Mouse (Mus musculus) left cerebral cortex, adult 9 months (tissue): Measurements from ENCODE around the gene Slc22a14.
A peak's percentile ranks its signal among the peaks of the same experiment; 100 is the strongest.
"Not testable (repeated sequence)": the region's sequence is repeated elsewhere in the genome, so short reads cannot be mapped to it uniquely, and the experiment has no call there.

Source experiments
- DNase-seq, 2 experiments: peaks; one replicate each; pipeline ENCODE4 v3.0.0; 2022; ENCODE audit warnings: low spot score in 2 of 2

Slc22a14 gene

GRCm38 (mm10) chr9:119260825-119261224 is 104.5 kb downstream of the Slc22a14 start:
- no peak for DNase-seq

GRCm38 (mm10) chr9:119258785-119259184 is 106.6 kb downstream of the Slc22a14 start:
- no peak for DNase-seq

GRCm38 (mm10) chr9:119258128-119258527 is 107.2 kb downstream of the Slc22a14 start:
- DNase-seq, result no peak

- no peak for DNase-seq
Measured at GRCm38 (mm10) chr9:119256161-119256560, 109.2 kb downstream of the Slc22a14 start.

- no peak for DNase-seq
Measured at GRCm38 (mm10) chr9:119255096-119255495, 110.3 kb downstream of the Slc22a14 start.

GRCm38 (mm10) chr9:119254187-119254586 is 111.2 kb downstream of the Slc22a14 start:
- no peak for DNase-seq

GRCm38 (mm10) chr9:119247996-119248395 is 117.4 kb downstream of the Slc22a14 start:
- DNase-seq, result no peak

- DNase-seq, result no peak
Measured at GRCm38 (mm10) chr9:119246826-119247225, 118.5 kb downstream of the Slc22a14 start.

GRCm38 (mm10) chr9:119243981-119244380 is 121.4 kb downstream of the Slc22a14 start:
- DNase-seq, result no peak

- DNase-seq, result no peak
Measured at GRCm38 (mm10) chr9:119241169-119241865, 124.0 kb downstream of the Slc22a14 start.

GRCm38 (mm10) chr9:119240286-119240997 is 124.9 kb downstream of the Slc22a14 start:
- peak in 1 of 2 experiments; percentile 21 for DNase-seq

- no peak for DNase-seq
Measured at GRCm38 (mm10) chr9:119239274-119239673, 126.1 kb downstream of the Slc22a14 start.

- DNase-seq, result no peak
Measured at GRCm38 (mm10) chr9:119238796-119239195, 126.6 kb downstream of the Slc22a14 start.

GRCm38 (mm10) chr9:119231552-119231951 is 133.8 kb downstream of the Slc22a14 start:
- no peak for DNase-seq

- DNase-seq, result no peak
Measured at GRCm38 (mm10) chr9:119230829-119231228, 134.5 kb downstream of the Slc22a14 start.

- no peak for DNase-seq
Measured at GRCm38 (mm10) chr9:119220249-119220648, 145.1 kb downstream of the Slc22a14 start.

- no peak for DNase-seq
Measured at GRCm38 (mm10) chr9:119219667-119220066, 145.7 kb downstream of the Slc22a14 start.

- not testable (repeated sequence) for DNase-seq
Measured at GRCm38 (mm10) chr9:119215341-119215740, 150.0 kb downstream of the Slc22a14 start.

GRCm38 (mm10) chr9:119214601-119215000 is 150.8 kb downstream of the Slc22a14 start:
- no peak for DNase-seq

- no peak for DNase-seq
Measured at GRCm38 (mm10) chr9:119212996-119213395, 152.4 kb downstream of the Slc22a14 start.

- DNase-seq, result no peak
Measured at GRCm38 (mm10) chr9:119208998-119209397, 156.4 kb downstream of the Slc22a14 start, which contains the start of gene Slc22a13. Slc22a13 (minus strand) TSS chr9:119209098.

GRCm38 (mm10) chr9:119207113-119207512 is 158.2 kb downstream of the Slc22a14 start:
- no peak for DNase-seq

- no peak for DNase-seq
Measured at GRCm38 (mm10) chr9:119206666-119207065, 158.7 kb downstream of the Slc22a14 start.
